Mouse (Mus musculus): Measurements from ENCODE around the gene Zfp566. TPM values are rescaled to one million over a fixed set of nuclear protein-coding genes. Genes with fewer than 3 reads are reported as not detected.

Gene Zfp566
- polyA plus RNA-seq, 1 experiment from 2014 or later = 1.4 TPM

GRCm38 (mm10) chr7:30072146-30073028 is 17.9 kb downstream of the Zfp566 start, which contains the start of gene Zfp82:
Gene Zfp82, minus strand, starts transcription at chr7:30072900.
- Histone ChIP-seq H3K9me3 (replicated peaks; ENCODE audit: control insufficient read depth, low read length) (no peaks in the 10 kb centered on the region), H3K36me3 (ENCODE audit: control insufficient read depth, insufficient read depth) (no peaks in the 10 kb centered on the region), H3K4me2 (ENCODE audit: low read depth, low read length) (peak within 1 kb of the TSS; percentile 98), H3K4me1 (ENCODE audit: control insufficient read depth, low read depth, low read length) (peaks cover 7% of the 10 kb centered on the region), H3K27ac (ENCODE audit: low read length) (peak within 1 kb of the TSS; percentile 39; the same call in 1 of the 2 replicates), H3K9ac (ENCODE audit: low read depth, low read length) (peak within 1 kb of the TSS; percentile 78), H3K27me3 (ENCODE audit: control insufficient read depth, insufficient read depth, low read depth, low read length) (no peaks in the 10 kb centered on the region), H3K4me3 (ENCODE audit: low read depth, low read length) (peak within 1 kb of the TSS; percentile 82)
- under 1% methylated on average over 50 of the region's 50 CpGs for WGBS (ENCODE audit: insufficient replicate concordance)
- ATAC-seq (ENCODE audit: low read depth) = peak; percentile 94

GRCm38 (mm10) chr7:30064622-30065021 is 25.7 kb downstream of the Zfp566 start:
- no peaks in the 10 kb centered on the region for H3K36me3 ChIP-seq (ENCODE audit: control insufficient read depth, insufficient read depth)
- H3K27ac ChIP-seq (ENCODE audit: low read length) = no peak overlapping the region
- H3K4me3 ChIP-seq (ENCODE audit: low read depth, low read length) = no peak overlapping the region
- H3K4me2 ChIP-seq (ENCODE audit: low read depth, low read length) = no peak overlapping the region
- no peak for ATAC-seq (ENCODE audit: low read depth)
- H3K9me3 ChIP-seq (replicated peaks; ENCODE audit: control insufficient read depth, low read length) = no peaks in the 10 kb centered on the region
- WGBS (ENCODE audit: insufficient replicate concordance) = 66% methylated on average over 5 of the region's 5 CpGs
- H3K27me3 ChIP-seq (ENCODE audit: control insufficient read depth, insufficient read depth, low read depth, low read length) = no peaks in the 10 kb centered on the region
- H3K9ac ChIP-seq (ENCODE audit: low read depth, low read length) = no peak overlapping the region
- no peaks in the 10 kb centered on the region for H3K4me1 ChIP-seq (ENCODE audit: control insufficient read depth, low read depth, low read length)

- no peak overlapping the region for H3K27ac ChIP-seq (ENCODE audit: low read length)
- no peaks in the 10 kb centered on the region for H3K9me3 ChIP-seq (replicated peaks; ENCODE audit: control insufficient read depth, low read length)
- WGBS (ENCODE audit: insufficient replicate concordance) = 72% methylated on average over 5 of the region's 5 CpGs
- no peak for ATAC-seq (ENCODE audit: low read depth)
- no peak overlapping the region for H3K4me2 ChIP-seq (ENCODE audit: low read depth, low read length)
- H3K27me3 ChIP-seq (ENCODE audit: control insufficient read depth, insufficient read depth, low read depth, low read length) = no peaks in the 10 kb centered on the region
- H3K4me1 ChIP-seq (ENCODE audit: control insufficient read depth, low read depth, low read length) = no peaks in the 10 kb centered on the region
- no peaks in the 10 kb centered on the region for H3K36me3 ChIP-seq (ENCODE audit: control insufficient read depth, insufficient read depth)
- no peak overlapping the region for H3K4me3 ChIP-seq (ENCODE audit: low read depth, low read length)
- no peak overlapping the region for H3K9ac ChIP-seq (ENCODE audit: low read depth, low read length)
These were observed 27.8 kb downstream of the Zfp566 start for GRCm38 (mm10) chr7:30062478-30062877.

GRCm38 (mm10) chr7:30060341-30060740 is 30.0 kb downstream of the Zfp566 start:
- H3K4me2 ChIP-seq (ENCODE audit: low read depth, low read length) = no peak overlapping the region
- whole genome bisulfite sequencing (ENCODE audit: insufficient replicate concordance) = 71% methylated on average over 6 of the region's 6 CpGs
- no peaks in the 10 kb centered on the region for H3K9me3 ChIP-seq (replicated peaks; ENCODE audit: control insufficient read depth, low read length)
- H3K4me1 ChIP-seq (ENCODE audit: control insufficient read depth, low read depth, low read length) = no peaks in the 10 kb centered on the region
- no peak for ATAC-seq (ENCODE audit: low read depth)
- H3K27ac ChIP-seq (ENCODE audit: low read length) = no peak overlapping the region
- no peaks in the 10 kb centered on the region for H3K36me3 ChIP-seq (ENCODE audit: control insufficient read depth, insufficient read depth)
- H3K4me3 ChIP-seq (ENCODE audit: low read depth, low read length) = no peak overlapping the region
- H3K27me3 ChIP-seq (ENCODE audit: control insufficient read depth, insufficient read depth, low read depth, low read length) = no peaks in the 10 kb centered on the region
- H3K9ac ChIP-seq (ENCODE audit: low read depth, low read length) = no peak overlapping the region

GRCm38 (mm10) chr7:30053591-30053990 is 36.7 kb downstream of the Zfp566 start:
- WGBS (ENCODE audit: insufficient replicate concordance) = 9% methylated on average over 3 of the region's 3 CpGs
- no peaks in the 10 kb centered on the region for H3K27me3 ChIP-seq (ENCODE audit: control insufficient read depth, insufficient read depth, low read depth, low read length)
- H3K9me3 ChIP-seq (replicated peaks; ENCODE audit: control insufficient read depth, low read length) = no peaks in the 10 kb centered on the region
- ATAC-seq (ENCODE audit: low read depth) = no peak
- no peak overlapping the region for H3K4me3 ChIP-seq (ENCODE audit: low read depth, low read length)
- no peak overlapping the region for H3K9ac ChIP-seq (ENCODE audit: low read depth, low read length)
- peaks cover 10% of the 10 kb centered on the region for H3K4me1 ChIP-seq (ENCODE audit: control insufficient read depth, low read depth, low read length)
- H3K36me3 ChIP-seq (ENCODE audit: control insufficient read depth, insufficient read depth) = no peaks in the 10 kb centered on the region
- no peak overlapping the region for H3K4me2 ChIP-seq (ENCODE audit: low read depth, low read length)
- no peak overlapping the region for H3K27ac ChIP-seq (ENCODE audit: low read length)

- Histone ChIP-seq H3K36me3 (ENCODE audit: control insufficient read depth, insufficient read depth) (no peaks in the 10 kb centered on the region), H3K4me3 (ENCODE audit: low read depth, low read length) (peak within 1 kb of the TSS; percentile 64), H3K9ac (ENCODE audit: low read depth, low read length) (peak within 1 kb of the TSS; percentile 49), H3K4me2 (ENCODE audit: low read depth, low read length) (peak within 1 kb of the TSS; percentile 94), H3K4me1 (ENCODE audit: control insufficient read depth, low read depth, low read length) (peaks cover 10% of the 10 kb centered on the region), H3K27ac (ENCODE audit: low read length) (no peak within 1 kb of the TSS), H3K27me3 (ENCODE audit: control insufficient read depth, insufficient read depth, low read depth, low read length) (no peaks in the 10 kb centered on the region), H3K9me3 (replicated peaks; ENCODE audit: control insufficient read depth, low read length) (no peaks in the 10 kb centered on the region)
- under 1% methylated on average over 40 of the region's 40 CpGs for WGBS (ENCODE audit: insufficient replicate concordance)
- ATAC-seq (ENCODE audit: low read depth) = peak; percentile 100
These were observed 39.3 kb downstream of the Zfp566 start, which contains the start of gene Zfp14 for GRCm38 (mm10) chr7:30050882-30051548. Gene Zfp14, minus strand, starts transcription at chr7:30051380.

- Histone ChIP-seq H3K4me2 (ENCODE audit: low read depth, low read length) (no peak overlapping the region), H3K36me3 (ENCODE audit: control insufficient read depth, insufficient read depth) (no peaks in the 10 kb centered on the region), H3K4me3 (ENCODE audit: low read depth, low read length) (no peak overlapping the region), H3K27me3 (ENCODE audit: control insufficient read depth, insufficient read depth, low read depth, low read length) (no peaks in the 10 kb centered on the region), H3K4me1 (ENCODE audit: control insufficient read depth, low read depth, low read length) (peaks cover 10% of the 10 kb centered on the region), H3K27ac (ENCODE audit: low read length) (no peak overlapping the region), H3K9ac (ENCODE audit: low read depth, low read length) (no peak overlapping the region), H3K9me3 (replicated peaks; ENCODE audit: control insufficient read depth, low read length) (no peaks in the 10 kb centered on the region)
- ATAC-seq (ENCODE audit: low read depth) = no peak
- WGBS (ENCODE audit: insufficient replicate concordance) = 82% methylated on average over 4 of the region's 4 CpGs
These were observed 42.2 kb downstream of the Zfp566 start for GRCm38 (mm10) chr7:30048126-30048525.

- H3K4me1 ChIP-seq (ENCODE audit: control insufficient read depth, low read depth, low read length) = no peaks in the 10 kb centered on the region
- no peak overlapping the region for H3K4me3 ChIP-seq (ENCODE audit: low read depth, low read length)
- H3K36me3 ChIP-seq (ENCODE audit: control insufficient read depth, insufficient read depth) = no peaks in the 10 kb centered on the region
- no peak overlapping the region for H3K4me2 ChIP-seq (ENCODE audit: low read depth, low read length)
- H3K27ac ChIP-seq (ENCODE audit: low read length) = no peak overlapping the region
- H3K9ac ChIP-seq (ENCODE audit: low read depth, low read length) = no peak overlapping the region
- 55% methylated on average over 9 of the region's 9 CpGs for WGBS (ENCODE audit: insufficient replicate concordance)
- ATAC-seq (ENCODE audit: low read depth) = no peak
- H3K27me3 ChIP-seq (ENCODE audit: control insufficient read depth, insufficient read depth, low read depth, low read length) = no peaks in the 10 kb centered on the region
- no peaks in the 10 kb centered on the region for H3K9me3 ChIP-seq (replicated peaks; ENCODE audit: control insufficient read depth, low read length)
These were observed 46.0 kb downstream of the Zfp566 start for GRCm38 (mm10) chr7:30044354-30044753.

GRCm38 (mm10) chr7:30034331-30034730 is 56.0 kb downstream of the Zfp566 start:
- no peak for ATAC-seq (ENCODE audit: low read depth)
- H3K4me1 ChIP-seq (ENCODE audit: control insufficient read depth, low read depth, low read length) = no peaks in the 10 kb centered on the region
- no peak overlapping the region for H3K27ac ChIP-seq (ENCODE audit: low read length)
- H3K27me3 ChIP-seq (ENCODE audit: control insufficient read depth, insufficient read depth, low read depth, low read length) = no peaks in the 10 kb centered on the region
- no peak overlapping the region for H3K9ac ChIP-seq (ENCODE audit: low read depth, low read length)
- WGBS (ENCODE audit: insufficient replicate concordance) = 87% methylated on average over 12 of the region's 12 CpGs
- H3K4me3 ChIP-seq (ENCODE audit: low read depth, low read length) = no peak overlapping the region
- H3K36me3 ChIP-seq (ENCODE audit: control insufficient read depth, insufficient read depth) = no peaks in the 10 kb centered on the region
- H3K9me3 ChIP-seq (replicated peaks; ENCODE audit: control insufficient read depth, low read length) = no peaks in the 10 kb centered on the region
- H3K4me2 ChIP-seq (ENCODE audit: low read depth, low read length) = no peak overlapping the region
